Mouse (Mus musculus) kidney, postnatal 10 days (tissue): ENCODE measurements around the gene Sirt3.

Experiments
- DNase-seq: peaks from one replicate; pipeline ENCODE4 v3.0.0; 2021; ENCODE audit warnings: mixed read lengths

The Sirt3 gene

DNA sequence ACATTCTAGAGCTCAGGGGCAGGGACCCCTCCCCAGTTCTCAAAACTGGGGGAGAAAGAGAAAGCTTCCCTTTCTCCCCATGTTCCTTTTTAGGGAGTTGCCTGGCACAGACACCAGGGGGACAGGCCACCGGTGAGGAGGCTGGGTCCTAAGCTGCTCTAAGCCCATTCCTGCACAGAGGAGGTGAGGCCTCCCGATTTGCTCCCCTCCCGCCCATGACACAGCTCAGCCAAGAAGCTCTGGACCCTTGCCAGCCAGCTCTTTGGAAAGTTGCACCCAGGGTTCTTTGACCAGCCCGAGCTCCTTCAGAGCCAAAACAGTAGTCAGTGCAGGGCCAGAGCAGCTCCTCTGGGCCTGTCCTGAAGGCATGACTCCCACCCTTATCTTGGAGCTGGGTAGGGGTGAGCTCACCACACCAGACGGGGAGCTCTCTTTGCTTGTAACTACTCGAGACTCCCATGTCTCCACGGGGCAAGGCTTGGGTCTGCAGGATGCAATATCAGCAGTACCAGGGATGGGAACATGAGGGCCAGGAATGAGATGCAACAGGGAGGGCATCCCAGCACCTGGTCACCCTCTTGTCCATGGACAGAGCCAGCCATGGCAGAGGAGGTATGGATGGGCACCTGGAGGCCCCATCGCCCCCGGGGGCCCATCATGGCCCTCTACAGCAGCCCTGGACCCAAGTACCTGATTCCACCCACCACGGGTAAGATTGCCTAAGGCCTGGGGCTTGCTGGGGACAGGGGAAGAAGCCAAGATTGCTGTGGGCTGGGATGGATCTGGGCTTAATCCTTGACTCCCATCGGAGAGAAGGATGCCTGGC lies 34.1 kb downstream of the Sirt3 start, which contains the start of gene Odf3:
Gene Odf3 (plus strand): TSS at position 51 of the 826 bp plus-strand sequence.
- DNase-seq = peak; percentile 63

DNA sequence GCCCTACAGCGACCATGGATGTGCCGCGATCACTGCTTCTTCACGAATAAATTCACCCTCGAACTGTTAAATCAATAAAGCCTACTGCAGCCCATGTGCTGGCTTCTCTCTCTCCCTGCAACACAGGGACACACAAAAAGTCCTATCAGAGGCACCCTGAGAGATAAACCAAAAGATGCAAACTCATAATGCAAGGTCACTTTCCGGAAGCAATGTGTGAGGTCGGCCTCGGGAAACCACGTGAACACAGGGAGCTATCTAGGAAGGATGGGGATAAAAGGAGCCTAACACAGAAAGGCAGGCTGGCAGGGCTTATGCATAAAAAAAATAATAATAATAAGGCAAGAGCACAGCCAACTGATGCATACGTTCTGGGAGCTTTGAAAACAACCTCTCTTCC lies 35.4 kb downstream of the Sirt3 start:
- no peak for DNase-seq

GRCm38 (mm10) chr7:140845683-140846082 lies 36.4 kb downstream of the Sirt3 start:
- no peak for DNase-seq

- DNase-seq = peak; percentile 95
Measured at GRCm38 (mm10) chr7:140844905-140845665, 37.0 kb downstream of the Sirt3 start, which contains the start of gene Scgb1c1. Gene Scgb1c1, plus strand, starts transcription at chr7:140845547.

DNA sequence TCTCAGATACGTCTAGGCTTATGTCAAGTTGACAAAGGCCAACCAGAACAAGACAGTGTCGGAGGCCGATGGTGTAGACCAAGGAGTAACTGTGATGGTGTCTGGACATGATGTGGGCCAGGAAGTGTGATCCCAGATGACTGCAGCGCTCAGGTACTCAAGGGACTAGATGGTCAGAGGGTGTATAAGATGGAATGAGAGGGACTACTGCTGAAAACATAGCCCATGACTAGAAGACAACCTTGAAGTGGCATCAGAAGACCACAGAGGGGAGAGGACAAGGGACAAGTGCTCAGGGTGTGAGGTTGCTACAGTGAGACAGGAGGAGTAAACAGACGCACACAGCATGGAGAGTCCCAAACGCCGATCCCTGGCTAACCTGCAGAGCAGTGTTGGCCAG lies 38.3 kb downstream of the Sirt3 start:
- DNase-seq = no peak

- no peak for DNase-seq
Measured at GRCm38 (mm10) chr7:140840750-140841735, 41.1 kb downstream of the Sirt3 start.

DNA sequence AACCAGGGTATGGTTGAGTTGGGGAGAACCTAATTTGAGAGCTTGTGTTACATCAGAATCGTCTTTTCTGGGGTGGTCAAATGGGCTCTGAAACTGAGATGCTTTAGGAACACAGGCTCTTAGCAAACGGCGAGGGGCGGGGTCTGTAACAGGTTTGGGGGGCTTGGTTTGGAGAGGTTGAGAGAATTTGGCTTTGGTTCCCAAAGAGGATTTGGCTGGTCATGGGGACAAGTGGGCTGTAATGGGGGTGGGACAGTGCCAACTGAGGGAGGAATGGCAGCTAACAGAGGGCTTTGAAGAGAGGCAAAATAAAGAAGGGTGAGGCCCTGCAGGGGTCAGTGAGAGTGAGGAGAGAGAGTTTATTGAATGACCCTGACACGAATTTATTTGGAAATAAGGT lies 42.6 kb downstream of the Sirt3 start:
- no peak for DNase-seq

- DNase-seq = no peak
Measured at GRCm38 (mm10) chr7:140836243-140837115, 45.6 kb downstream of the Sirt3 start.

DNA sequence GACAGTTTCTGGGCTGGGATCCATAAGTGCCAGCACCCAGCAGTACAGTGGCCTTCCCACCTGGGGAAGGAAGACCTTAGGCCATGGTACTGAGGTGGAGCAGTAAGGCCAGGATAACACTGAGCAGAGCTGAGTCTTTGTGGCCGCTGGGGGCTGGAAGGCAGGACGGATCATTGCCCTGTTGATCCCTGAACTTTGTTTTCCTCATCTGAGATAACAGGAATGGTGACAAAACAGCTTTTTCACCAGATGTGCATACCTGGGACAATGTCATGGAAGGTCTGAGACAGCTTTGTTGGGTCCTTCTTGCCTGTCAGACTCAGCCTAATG lies 46.4 kb downstream of the Sirt3 start:
- no peak for DNase-seq

GRCm38 (mm10) chr7:140834968-140835757 lies 46.9 kb downstream of the Sirt3 start, which contains the start of gene Urah:
Gene Urah, plus strand, starts transcription at chr7:140835018.
- DNase-seq = no peak

- DNase-seq = no peak
Measured at GRCm38 (mm10) chr7:140833341-140833740, 48.8 kb downstream of the Sirt3 start.

DNA sequence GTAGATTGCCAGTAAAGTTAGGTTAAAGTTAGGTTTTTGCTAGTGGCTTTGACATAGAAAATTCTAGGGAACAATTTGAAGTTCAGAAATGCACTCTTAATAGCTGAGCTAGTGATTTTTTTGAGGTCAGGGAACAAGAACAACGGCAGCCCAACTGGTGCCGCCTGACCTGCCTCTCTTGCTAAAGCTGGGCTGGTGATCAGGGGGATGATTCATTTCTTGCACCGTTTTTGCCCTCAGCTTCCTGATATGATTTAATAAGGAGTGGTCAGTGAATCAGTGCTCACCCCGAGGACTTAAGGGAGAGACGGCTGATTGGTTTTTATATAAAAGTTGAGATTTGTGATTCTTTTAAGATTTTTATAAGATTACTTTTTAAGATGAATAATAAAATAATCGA lies 50.7 kb downstream of the Sirt3 start:
- DNase-seq = no peak

DNA sequence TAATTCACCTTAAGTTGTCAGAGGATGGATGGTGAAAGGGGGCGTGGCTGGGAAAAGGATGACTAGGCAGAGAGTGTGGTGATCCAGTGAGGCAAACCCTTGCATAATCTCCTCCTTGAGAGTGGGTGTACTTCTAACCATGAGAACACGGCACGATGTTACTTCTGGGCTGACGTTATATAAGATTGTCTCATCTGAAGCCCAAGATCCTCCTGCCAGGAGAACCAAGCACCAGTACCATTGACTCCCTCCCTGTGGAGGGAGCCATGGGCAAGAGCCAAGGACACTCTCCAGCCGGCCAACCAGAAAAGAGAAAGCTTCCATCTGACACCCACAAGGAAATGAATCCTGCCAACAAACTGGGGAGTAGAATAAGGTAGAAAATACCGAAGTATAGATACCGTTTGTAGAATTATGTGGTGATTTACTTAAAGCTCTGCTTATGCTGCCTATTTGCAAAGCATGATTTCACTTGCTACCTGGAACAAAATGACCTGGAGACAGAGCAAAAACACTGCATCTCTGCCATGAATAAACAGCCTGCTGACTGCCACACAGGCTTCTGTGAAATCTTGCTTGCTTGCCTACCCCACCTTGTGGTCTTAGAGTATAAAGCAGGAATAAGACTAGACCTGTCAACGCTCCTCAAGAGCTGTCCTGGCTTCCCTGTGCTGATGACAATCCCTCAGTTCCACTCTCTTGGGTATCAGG lies 53.8 kb downstream of the Sirt3 start:
- peak; percentile 61 for DNase-seq

- DNase-seq = no peak
Measured at GRCm38 (mm10) chr7:140822731-140823130, 59.4 kb downstream of the Sirt3 start.

DNA sequence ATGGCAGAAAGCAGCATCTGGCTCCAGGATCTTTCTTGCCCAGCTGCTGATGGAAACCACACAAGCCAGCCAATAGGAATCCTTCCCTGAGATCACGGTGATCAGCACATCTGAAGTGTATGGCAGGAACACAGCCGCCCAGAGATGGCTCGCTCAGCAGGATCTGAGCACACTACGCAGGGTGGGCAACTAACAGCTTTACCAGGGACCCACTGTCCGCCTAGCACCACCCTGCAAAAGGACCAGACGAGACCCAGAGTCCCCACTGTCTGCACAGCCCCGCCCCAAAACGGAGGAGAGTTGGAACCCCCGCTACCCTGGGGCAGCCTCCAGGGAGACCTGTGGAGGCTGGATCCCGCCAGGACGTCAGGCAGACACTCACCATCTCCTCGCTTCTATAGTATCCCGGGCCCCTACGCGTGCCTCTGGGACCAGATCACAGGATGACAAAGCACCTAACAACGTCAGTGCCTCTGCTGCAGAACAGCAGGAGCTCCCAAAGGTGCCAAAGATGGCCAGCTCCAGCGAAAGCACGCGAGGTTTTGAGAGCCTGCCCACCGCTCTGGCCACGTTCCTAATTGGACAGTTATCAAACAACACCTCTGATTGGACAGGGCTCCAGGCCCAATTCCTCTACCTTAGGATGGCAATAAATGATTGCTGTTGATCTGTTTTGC lies 60.3 kb downstream of the Sirt3 start, which contains the start of gene Zfp941:
Gene Zfp941 (minus strand): TSS at position 526 of the 677 bp plus-strand sequence.
- DNase-seq = no peak

DNA sequence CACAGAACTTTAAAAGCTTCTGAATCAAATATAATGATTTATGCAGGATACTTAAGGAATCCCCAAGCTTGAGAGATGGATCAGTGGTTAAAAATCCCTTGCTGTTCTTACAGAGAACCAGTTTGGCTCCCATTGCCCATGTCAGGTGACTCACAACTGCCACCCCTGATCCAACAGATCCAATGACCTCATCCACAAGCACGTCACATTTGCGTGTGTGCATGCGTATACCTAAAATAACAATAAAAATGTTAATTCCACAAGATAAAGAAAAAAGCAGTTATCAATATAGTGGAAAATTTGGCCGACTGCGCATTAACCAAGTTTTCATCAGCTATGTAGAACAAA lies 60.8 kb downstream of the Sirt3 start:
- no peak for DNase-seq

GRCm38 (mm10) chr7:140820173-140820572 lies 61.9 kb downstream of the Sirt3 start:
- no peak for DNase-seq
